Mouse (Mus musculus) liver, postnatal 0 days (tissue): Measurements from ENCODE around the gene 6430548M08Rik.

ENCODE experiments used
- CTCF ChIP-seq: sonication (generic); IDR thresholded peaks from 2 replicates; pipeline ENCODE4 v1.5.1; 2016; ENCODE audit warnings: antibody characterized with exemption, low read depth
- EP300 ChIP-seq: IDR thresholded peaks from 2 replicates; pipeline ENCODE4 v1.6.1; 2016; ENCODE audit warnings: antibody characterized with exemption, low read depth, mild to moderate bottlenecking

GRCm38 (mm10) chr8:120146051-120146450 is 32.1 kb downstream of the 6430548M08Rik start:
- TF ChIP-seq EP300 (no peak), CTCF (no peak)
